Mouse (Mus musculus): Measurements from ENCODE around the gene Aldoc.
A peak's percentile ranks its signal among the peaks of the same experiment; 100 is the strongest.
"Not testable (repeated sequence)": the region's sequence is repeated elsewhere in the genome, so short reads cannot be mapped to it uniquely, and the experiment has no call there.

The Aldoc gene

DNA sequence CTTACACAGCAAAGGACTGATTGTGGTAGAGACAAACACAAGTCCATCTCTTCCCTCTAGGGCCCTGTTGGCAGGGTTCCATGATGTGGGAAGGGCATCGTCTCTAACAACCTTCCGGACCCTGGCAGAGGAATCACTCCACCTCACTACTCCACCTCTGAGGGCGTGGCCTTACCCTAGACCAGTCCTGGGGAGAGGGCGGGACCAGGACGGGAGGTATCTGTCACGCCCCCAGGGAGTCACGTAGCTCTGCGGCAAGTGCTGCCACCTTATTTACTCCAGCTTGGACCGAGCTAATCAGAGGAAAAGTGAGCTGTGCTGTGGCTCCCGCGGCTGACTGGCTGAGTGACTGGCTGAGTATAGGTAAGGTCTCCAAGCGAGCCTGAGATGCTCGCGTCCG, at the start of gene Aldoc:
TSS of gene Aldoc (plus strand) at position 109 of the 400 bp plus-strand sequence.
- no peak for DNase-seq (ENCODE audit: extremely low spot score, low read depth, low spot score)

DNA sequence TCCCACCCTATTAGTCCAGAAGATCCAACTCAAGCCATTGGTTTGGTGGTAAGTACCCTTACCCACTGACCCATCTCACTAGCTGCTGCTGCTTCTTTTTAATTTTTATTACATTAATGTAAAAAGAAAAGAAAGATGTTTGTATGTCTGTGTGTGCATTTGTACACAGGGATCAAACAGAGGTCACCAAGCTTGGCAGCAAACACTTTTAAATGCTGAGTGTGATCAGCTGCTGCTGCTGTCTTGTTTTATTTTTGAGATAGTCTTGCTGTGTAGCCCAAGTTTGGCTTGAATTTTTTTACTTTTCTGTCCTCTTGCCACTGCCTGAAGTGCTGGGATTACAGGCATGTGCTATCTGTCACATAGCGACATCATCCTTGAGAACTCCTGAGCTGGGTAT, 47.2 kb upstream of the Aldoc start:
- DNase-seq (ENCODE audit: extremely low spot score, low read depth, low spot score), result no peak

DNA sequence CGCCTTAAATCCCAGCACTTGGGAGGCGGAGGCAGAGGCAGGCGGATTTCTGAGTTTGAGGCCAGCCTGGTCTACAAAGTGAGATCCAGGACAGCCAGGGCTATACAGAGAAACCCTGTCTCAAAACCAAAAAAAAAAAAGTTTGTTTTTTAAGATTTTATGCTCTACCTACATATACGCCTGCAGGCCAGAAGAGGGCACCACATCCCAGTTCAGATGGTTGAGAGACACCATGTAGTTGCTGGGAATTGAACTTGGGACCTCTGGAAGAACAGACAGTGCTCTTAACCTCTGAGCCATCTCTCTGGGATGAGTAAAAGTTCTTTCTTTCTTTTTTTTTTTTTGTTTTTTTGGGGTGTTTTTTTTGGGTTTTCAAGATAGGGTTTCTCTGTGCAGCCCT, 46.6 kb upstream of the Aldoc start:
- not testable (repeated sequence) for DNase-seq (ENCODE audit: extremely low spot score, low read depth, low spot score)

DNA sequence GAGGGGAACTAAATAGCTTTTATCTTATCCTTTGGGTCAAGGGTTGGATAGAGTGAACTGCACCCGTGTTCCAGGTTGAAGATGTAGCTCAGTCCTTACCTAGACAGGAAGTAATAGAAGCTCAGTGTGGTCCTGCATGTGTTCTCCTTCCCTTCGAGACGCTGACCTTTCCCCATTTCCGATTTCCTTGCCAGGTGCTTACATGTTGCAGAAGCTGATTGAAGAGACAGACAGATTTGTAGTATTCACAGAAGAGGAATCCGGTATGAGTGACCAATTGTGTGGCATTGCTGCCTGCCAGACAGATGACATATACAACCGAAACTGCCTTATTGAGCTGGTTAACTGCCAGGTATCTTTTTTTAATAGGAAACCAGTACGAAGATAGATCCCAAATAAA, 43.9 kb upstream of the Aldoc start:
- DNase-seq (ENCODE audit: extremely low spot score, low read depth, low spot score), result no peak

DNA sequence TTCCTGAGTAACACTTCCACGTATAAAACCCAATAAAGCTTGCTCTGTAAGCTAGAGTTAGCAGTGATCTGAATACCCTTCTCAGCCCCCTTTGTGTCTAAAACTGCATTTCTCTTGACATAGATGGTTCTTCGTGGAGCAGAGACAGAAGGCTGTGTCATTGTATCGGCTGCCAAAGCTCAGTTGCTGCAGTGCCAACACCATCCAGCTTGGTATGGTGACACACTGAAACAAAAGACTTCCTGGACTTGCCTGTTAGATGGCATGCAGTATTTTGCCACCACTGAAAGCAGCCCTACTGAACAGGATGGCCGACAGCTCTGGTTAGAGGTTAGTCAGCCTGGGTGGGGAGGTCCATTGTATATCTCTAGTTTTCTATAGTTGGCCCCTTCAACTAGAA, 43.2 kb upstream of the Aldoc start:
- DNase-seq (ENCODE audit: extremely low spot score, low read depth, low spot score), result no peak

DNA sequence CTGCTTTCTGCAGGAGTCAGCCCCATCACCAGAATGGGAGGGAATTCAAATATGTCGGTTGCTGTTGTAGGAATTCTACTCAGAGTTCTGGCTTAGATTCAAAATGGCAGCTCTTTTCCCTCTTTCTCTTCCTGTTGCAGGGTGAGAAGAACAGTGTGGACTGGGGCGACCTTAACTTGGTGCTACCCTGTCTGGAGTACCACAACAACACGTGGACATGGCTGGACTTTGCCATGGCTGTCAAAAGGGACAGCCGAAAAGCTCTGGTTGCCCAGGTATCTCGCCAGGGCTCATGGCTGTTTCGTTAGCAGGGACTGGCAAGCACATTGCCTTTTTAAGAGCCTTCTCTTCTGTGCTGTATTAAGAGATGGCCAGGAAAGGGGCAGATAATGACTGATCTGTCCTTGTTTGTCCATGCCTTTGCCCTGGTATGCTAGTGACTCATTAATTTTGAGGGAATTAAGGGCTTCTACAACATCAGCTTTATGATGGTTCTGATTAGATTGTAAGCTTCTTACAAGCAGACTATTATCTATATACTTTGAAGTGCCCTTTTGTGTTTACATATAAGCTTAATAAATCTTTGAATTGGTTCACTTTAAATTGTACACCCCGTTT, 33.5 kb upstream of the Aldoc start:
- DNase-seq (ENCODE audit: extremely low spot score, low read depth, low spot score), result no peak

DNA sequence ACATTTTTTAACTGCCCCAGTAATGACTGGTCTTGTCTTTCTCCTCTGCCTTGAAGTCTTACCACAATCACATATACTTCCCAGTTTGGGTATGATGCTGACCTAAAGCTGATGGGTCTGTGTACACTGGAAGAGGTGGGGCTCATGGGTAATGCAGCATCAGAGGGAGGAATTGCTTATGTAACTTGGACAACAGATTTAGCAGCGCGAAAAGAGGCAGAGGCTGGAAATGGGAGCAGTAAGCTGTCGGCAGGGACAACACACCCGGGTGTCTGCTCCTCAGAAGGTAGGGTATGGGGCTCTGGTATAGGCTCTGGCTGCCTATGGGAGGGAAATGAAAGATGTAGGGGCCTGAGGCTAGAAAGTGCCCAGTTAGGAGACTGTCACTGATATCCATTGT, 32.1 kb upstream of the Aldoc start, which contains the start of gene BC030499:
TSS of gene BC030499 (plus strand) at position 188 of the 400 bp plus-strand sequence.
- no peak for DNase-seq (ENCODE audit: extremely low spot score, low read depth, low spot score)

DNA sequence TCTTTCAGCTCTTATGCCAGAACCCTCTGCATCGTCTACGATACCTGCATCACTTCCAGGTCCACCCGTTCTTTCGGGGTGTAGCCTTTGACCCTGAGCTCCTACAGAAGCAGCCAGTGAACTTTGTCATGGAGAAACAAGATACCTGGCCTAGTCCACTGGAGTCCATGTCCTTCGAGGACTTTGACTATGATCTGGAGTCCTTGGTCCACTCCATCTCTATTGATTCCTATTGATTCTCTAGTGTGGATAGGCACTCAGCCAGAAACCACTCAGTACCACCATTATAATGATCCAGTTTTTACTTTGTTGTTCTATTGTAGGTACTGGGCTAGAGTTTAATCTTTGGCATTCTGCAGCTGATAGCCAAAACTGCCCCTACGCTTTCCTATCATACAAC, 28.2 kb upstream of the Aldoc start:
- DNase-seq (ENCODE audit: extremely low spot score, low read depth, low spot score), result no peak

DNA sequence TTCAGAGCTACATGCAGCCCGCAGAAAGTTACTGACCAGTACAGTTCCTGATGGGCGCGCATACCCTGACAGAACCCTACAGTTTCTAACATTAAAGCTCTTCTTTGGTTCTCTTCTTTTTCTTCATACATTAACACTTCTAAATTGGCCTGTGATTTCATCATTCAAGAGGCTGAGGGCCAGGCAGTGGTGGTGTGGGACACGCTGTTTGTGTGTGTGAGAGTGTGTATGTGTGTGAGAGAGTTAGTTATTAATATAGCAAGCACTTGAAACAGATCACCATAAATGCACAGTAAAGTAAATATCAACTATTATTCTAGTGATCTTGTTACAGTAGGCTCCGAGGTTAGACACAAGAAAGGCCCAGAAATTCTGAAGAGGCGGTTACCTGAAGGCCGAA, 21.9 kb upstream of the Aldoc start:
- no peak for DNase-seq (ENCODE audit: extremely low spot score, low read depth, low spot score)

DNA sequence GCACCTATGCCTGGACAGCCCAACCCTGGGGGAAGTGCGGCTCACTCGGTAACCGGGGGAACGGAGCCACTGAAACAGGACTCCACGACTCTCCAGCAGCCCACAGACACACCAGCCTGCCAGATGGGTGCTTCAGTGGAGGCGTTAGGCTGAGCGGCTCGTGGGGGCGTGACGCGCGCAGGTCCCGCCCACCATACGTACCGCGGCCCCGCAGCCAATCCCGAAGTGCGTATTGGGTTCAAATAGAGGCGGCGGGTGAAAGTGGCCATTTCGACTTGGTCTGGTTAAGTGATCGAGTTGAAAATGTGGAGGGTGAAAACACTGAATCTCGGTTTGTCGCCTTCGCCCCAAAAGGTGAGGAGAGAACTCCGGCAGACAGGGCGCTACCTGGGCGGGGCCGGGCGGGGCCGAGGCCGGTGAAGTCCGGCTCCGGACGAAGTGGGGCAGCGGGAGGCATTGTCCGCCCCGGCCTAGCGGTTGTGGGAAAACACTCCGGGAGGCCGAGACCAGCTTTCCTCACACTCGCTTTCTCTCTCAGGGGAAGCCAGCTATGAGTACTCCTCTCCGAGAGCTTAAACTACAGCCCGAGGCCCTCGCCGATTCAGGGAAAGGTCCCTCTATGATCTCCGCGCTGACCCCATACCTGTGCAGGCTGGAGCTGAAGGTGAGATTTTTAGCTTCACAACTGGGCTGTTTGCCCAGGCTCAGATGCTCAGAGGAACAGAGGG, 21.2 kb upstream of the Aldoc start, which contains the start of gene Spag5:
TSS of gene Spag5 (plus strand) at position 173 of the 728 bp plus-strand sequence.
- peak; percentile 46 for DNase-seq (ENCODE audit: extremely low spot score, low read depth, low spot score)

DNA sequence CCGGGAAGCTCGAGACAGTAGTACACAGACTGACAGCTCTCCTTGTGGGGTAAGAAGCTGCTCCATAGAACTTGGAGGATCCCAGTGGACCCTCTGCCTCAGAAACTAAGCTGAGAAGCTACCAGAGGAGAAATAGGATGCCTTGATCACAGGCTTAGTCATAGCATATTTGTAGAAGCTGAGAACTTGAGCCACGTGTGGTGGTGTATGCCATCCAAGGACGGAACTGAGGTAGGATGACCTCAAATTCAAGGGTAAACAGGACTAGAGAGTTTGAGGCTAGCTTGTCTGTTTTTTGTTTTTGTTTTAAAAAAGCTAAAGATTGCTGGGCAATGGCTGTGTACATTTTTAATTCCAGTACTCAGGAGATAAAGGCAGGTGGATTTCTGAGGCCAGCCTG, 17.5 kb upstream of the Aldoc start:
- no peak for DNase-seq (ENCODE audit: extremely low spot score, low read depth, low spot score)

DNA sequence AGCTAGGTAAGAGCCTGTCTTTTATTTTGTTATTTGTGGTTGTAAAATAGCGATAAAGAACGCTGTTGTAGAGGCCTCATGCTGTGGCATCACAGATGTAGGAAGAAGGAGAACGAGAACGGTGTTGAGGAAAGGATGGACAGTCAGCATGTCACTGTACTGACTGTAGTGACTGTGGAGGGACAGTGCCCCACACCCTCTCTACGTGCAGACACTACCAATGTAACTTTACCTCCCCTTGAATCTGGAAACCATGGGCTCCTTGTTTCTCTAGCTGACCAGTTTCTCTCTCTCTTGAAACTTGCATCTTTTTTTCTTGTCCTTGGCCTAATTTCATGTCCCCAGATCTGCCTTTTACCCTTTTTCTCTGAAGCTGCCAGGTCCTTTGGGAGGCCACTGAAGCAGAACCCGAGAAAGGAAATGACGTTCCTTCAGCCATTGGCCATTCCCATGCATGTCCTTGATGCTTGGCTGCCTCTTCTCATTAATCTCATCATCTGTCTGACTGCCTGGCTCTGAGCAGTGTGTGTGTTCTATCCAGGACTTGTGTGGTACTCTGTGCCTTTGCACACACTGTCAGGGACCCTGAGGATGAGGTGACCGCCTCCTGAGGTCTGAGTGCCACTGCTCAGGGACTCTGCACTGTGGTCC, 11.8 kb upstream of the Aldoc start:
- DNase-seq (ENCODE audit: extremely low spot score, low read depth, low spot score), result no peak

DNA sequence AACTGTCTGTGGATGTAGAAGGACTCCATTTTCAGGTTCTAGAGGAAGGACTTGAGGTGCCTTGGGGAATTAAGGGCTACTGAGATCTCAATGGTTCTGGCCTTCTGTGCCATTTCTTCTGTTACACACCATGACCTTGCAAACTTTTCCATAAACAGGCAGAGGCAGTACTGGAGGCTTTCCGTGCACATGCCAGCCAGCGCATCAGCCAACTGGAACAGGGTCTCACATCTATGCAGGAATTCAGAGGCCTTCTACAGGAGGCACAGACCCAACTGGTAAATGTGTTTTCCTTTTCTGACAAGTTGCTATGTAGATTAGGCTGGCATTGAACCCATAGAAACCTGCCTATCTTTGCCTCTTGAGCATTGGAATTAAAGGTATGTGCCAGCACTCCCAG, 9.1 kb upstream of the Aldoc start:
- no peak for DNase-seq (ENCODE audit: extremely low spot score, low read depth, low spot score)

DNA sequence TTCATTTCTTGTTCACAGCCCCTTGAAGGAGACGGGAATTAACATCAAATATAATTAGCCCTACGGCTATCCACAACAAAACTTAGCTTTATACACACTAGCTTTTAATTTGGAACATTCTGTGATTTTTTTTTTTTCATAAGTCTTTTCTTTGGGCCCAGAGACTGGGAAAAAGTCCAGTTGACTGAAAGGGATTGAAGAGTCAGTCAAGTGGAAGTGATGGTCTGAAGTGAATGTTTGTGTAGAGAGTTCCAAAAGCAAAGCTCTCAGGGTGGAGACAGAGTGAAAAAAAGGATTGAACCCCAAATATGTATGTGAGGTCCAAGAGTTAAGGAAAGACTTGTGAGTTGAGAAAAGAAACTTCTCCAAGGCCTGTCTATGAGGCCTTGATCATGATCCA, 4.4 kb upstream of the Aldoc start:
- DNase-seq (ENCODE audit: extremely low spot score, low read depth, low spot score), result no peak

DNA sequence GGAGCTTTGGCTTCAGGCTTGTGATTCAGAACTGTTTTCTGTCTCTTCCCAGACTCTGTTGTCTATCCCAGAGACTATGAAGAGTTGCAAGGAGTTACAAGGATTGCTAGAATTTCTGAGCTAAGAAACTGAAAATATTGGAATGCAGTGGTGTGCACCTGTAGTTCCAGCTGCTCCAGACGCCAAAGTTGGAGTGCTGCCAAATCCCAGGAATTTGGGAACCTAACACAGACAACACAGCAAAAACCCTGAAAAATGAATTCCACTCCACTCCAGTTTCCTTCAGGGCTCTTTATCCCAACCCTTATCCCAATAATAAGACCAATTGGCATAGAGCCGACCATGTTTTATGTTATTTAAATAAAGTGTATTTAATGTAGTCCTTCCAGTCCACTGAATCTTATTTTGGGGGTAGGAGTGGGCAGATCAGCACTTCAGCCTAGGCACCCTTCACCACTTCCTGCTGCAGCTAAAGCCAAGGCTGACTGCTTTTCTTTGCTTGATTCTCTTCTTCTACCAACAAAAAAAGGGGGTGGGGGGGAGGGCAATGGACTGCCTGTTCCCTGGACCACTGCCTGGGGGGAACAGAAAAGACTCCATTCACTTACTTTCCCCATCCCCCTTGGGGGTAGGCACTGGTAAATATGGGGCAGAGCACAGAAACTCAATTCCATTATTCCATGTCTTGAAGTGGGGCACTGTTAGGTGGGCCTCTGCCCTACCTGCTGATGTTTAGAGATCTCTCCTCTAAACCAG, 514 bp upstream of the Aldoc start:
- no peak for DNase-seq (ENCODE audit: extremely low spot score, low read depth, low spot score)

DNA sequence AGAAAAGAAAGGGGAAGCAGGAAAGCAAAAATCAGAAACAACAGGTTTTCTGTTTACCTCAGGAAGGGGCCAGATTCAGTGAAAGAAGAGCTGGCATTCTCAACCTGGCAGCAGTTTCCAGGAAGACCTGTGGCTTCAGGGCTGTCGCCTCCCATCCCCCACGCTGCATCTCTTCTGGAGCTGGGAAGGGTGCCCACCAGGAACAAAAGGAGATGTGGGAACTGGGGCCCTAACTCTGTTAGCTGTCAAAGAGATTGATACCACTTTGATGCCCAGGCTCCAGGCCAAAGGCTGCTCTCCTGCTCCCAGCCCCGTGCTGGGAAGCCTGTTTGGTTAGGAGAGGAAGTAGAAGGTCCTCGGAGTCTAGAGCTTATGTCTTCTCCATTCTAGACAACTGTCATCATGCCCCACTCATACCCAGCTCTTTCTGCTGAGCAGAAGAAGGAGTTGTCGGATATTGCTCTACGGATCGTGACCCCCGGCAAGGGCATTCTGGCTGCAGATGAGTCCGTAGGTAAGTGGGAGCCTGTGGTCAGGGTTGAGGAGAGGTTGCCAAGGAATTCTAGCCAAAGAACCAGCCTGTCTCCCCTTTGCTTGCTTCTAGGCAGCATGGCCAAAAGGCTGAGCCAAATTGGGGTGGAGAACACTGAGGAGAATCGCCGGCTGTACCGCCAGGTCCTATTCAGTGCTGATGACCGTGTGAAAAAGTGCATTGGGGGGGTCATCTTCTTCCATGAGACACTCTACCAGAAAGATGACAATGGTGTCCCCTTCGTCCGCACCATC, 1.4 kb downstream of the Aldoc start:
- DNase-seq (ENCODE audit: extremely low spot score, low read depth, low spot score), result no peak

DNA sequence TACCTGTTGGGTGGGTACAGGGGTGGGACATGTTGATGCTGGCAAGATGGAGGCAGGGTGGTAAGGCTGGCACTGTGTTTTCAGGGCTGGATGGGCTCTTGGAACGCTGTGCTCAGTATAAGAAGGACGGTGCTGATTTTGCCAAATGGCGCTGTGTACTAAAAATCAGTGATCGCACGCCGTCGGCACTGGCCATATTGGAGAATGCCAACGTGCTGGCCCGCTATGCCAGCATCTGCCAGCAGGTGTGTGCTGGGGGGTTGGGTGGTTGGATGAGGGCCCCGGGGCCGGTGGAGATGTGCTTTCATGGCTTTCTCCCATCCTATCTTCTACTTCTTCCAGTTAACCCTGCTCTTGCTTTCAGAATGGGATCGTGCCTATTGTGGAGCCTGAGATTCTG, 2.2 kb downstream of the Aldoc start:
- no peak for DNase-seq (ENCODE audit: extremely low spot score, low read depth, low spot score)

DNA sequence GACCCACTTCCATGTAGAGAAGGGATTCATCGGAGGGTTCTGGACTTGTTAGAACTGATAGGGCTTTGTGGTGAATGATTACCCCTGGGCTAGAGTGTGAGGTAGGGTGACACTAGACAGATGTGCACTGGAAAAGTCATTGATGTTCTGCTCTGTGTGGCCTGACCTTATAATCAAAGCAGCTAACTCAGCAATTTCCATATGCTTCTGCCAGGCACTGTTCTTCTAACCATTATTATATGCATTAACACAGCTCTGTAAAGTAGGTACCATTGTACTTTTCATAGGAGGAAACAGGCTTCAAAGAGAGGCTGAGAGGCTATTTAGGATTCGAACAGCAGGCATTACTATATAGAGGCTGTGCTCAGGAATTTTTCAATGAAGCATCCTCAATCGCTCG, 4.4 kb downstream of the Aldoc start:
- DNase-seq (ENCODE audit: extremely low spot score, low read depth, low spot score), result no peak

DNA sequence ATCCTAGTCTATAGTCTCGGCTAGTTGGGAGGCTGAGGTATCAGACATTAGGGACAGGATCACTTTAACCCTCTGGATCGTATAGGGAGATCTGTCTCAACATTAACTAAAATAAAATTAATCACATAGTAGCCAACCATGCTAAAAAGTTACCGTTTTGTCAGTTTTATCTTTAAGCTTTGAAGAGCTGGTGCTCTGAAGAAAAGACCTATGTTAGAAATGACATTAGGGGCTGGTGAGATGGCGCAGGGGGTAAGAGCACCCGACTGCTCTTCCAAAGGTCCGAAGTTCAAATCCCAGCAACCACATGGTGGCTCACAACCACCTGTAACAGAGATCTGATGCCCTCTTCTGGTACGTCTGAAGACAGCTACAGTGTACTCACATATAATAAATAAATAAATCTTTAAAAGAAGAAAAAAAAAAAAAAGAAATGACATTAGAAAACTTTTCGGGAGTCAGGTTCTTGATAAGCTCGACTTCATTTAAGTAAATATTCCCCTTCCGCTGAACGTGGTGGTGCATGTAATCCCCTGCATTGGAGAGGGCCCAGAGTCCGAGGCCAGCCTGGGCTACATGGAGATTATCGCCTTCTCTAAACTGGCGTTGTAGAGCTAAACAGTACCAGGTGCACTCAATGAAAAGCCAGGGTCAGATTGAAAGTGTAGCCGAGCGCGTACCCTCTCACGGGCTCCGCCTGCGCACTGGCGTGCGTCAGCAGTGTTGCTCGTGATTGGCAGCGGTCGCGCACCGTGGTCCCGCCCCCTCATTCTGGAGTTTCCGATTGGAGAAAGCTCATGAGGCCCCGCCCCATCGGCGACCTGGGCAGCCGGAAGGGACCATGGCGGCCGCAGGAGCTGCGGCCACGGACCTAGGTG, 5.1 kb downstream of the Aldoc start, which contains the start of gene Pigs:
TSS of gene Pigs (plus strand) at position 782 of the 878 bp plus-strand sequence.
- peak; percentile 87 for DNase-seq (ENCODE audit: extremely low spot score, low read depth, low spot score)
